ENCODE assay signal across 15 mouse cellular contexts in the genomic region with DNA sequence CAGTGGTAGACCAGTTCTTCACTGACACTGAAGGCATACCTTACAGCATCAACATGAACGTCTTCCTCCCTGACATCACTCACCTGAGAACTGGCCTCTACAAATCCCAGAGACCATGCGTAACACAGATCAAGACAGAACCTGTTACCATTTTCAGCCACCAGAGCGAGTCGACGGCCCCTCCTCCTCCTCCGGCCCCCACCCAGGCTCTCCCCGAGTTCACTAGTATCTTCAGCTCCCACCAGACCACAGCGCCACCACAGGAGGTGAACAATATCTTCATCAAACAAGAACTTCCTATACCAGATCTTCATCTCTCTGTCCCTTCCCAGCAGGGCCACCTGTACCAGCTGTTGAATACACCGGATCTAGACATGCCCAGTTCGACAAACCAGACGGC. TPM values are rescaled to one million over a fixed set of nuclear protein-coding genes. Genes with fewer than 3 reads are reported as not detected.
DNase-seq lines count a peak whose midpoint lies in the region; ATAC-seq and TF ChIP-seq lines count a peak whose summit lies in the region.
"Had no signal": no experiment of that assay in that cellular context is flagged by ENCODE, and none has a peak within 500 bp of the region (broad histone marks: within the 10 kb centered on the region; RNA-seq: fewer than 3 reads in every experiment).

No protein-coding gene starts in this region.

- no peaks in the 10 kb centered on the region for H3K9me3 ChIP-seq in intestine, embryonic 15.5 days
- no peaks in the 10 kb centered on the region for H3K9me3 ChIP-seq in stomach, postnatal 0 days (ENCODE audit: control insufficient read depth, low read length)
- H3K9me3 ChIP-seq: heart, embryonic 10.5 days; hindbrain, embryonic 12.5 days; liver, embryonic 13.5 days had no signal

- WGBS in intestine, embryonic 15.5 days = 50% methylated on average over 11 of the region's 11 CpGs
- WGBS in stomach, postnatal 0 days = 37% methylated on average over 11 of the region's 11 CpGs

- intact Hi-C loops in heart, postnatal 10 days (cut with DNase I) = no loop called here

- H3K4me1 ChIP-seq in intestine, embryonic 15.5 days (replicated peaks) = no peaks in the 10 kb centered on the region
- no peaks in the 10 kb centered on the region for H3K4me1 ChIP-seq in stomach, postnatal 0 days (replicated peaks; ENCODE audit: control insufficient read depth, insufficient read depth)

- H3K4me3 ChIP-seq in intestine, embryonic 15.5 days (replicated peaks) = peak overlapping the region; percentile 78
- peak overlapping the region; percentile 86 for H3K4me3 ChIP-seq in stomach, postnatal 0 days (ENCODE audit: low read depth, low read length)
- H3K4me3 ChIP-seq: erythroblast, embryonic 14.5 days; heart, embryonic 10.5 days; hindbrain, embryonic 12.5 days; liver, embryonic 13.5 days had no signal

- peak; percentile 16; the same call in 1 of the 2 replicates for ATAC-seq in intestine, embryonic 15.5 days
- ATAC-seq in stomach, postnatal 0 days (ENCODE audit: low FRiP score, low TSS enrichment) = peak; percentile 41

- peak; percentile 66 for TF ChIP-seq CTCF in stomach, postnatal 0 days (IDR thresholded peaks at IDR 0.05; ENCODE audit: low read depth)

- H3K36me3 ChIP-seq in intestine, embryonic 15.5 days = no peaks in the 10 kb centered on the region
- H3K36me3 ChIP-seq in stomach, postnatal 0 days (ENCODE audit: control insufficient read depth, insufficient read depth, low read length) = 0 out of 2 replicates have a peak, but pooled peaks cover 10% of the 10 kb centered on the region
- H3K36me3 ChIP-seq: heart, embryonic 10.5 days; hindbrain, embryonic 12.5 days; liver, embryonic 13.5 days had no signal

- peak overlapping the region; percentile 48 for H3K4me2 ChIP-seq in intestine, embryonic 15.5 days (replicated peaks)
- H3K4me2 ChIP-seq in stomach, postnatal 0 days (replicated peaks; ENCODE audit: low read depth) = peak overlapping the region; percentile 50
- H3K4me2 ChIP-seq: hindbrain, embryonic 12.5 days; liver, embryonic 13.5 days had no signal

- H3K9ac ChIP-seq in intestine, embryonic 15.5 days = peak overlapping the region; percentile 37
- peak overlapping the region; percentile 96 for H3K9ac ChIP-seq in stomach, postnatal 0 days (ENCODE audit: low read length)
- H3K9ac ChIP-seq: hindbrain, embryonic 12.5 days; liver, embryonic 13.5 days had no signal

- DNase-seq in cerebellum, postnatal 10 days = peak; percentile 6 to 13
- DNase-seq in cerebellum, postnatal 4 days (ENCODE audit: low spot score in 2 of 2) = no peak
- peak; percentile 8 for DNase-seq in thymus, postnatal 14 days
- DNase-seq in thymus, postnatal 25 days = no peak
- peak; percentile 85 for DNase-seq in stomach, postnatal 0 days (ENCODE audit: low spot score)
- DNase-seq in cerebellum, postnatal 25 days = no peak
- no peak for DNase-seq in heart, postnatal 10 days
- DNase-seq: adrenal gland, postnatal 36 days; cerebellum, adult 9-11 months; liver, embryonic 13.5 days; midbrain, embryonic 14.5 days had no signal

- TF ChIP-seq EP300 in stomach, postnatal 0 days (optimal IDR thresholded peaks at IDR 0.05) = no peak

- no peaks in the 10 kb centered on the region for H3K27me3 ChIP-seq in intestine, embryonic 15.5 days (replicated peaks)
- H3K27me3 ChIP-seq in stomach, postnatal 0 days (ENCODE audit: control insufficient read depth, insufficient read depth, low read length) = no peaks in the 10 kb centered on the region

- peak overlapping the region; percentile 51; the same call in 1 of the 2 replicates for H3K27ac ChIP-seq in intestine, embryonic 15.5 days
- peak overlapping the region; percentile 96 for H3K27ac ChIP-seq in stomach, postnatal 0 days (replicated peaks)
- H3K27ac ChIP-seq: heart, embryonic 10.5 days; hindbrain, embryonic 12.5 days; liver, embryonic 13.5 days had no signal

RNA-seq across cellular contexts. Expression of a gene that starts 3.0 kb away (rescaled TPM):
- polyA plus RNA-seq in intestine, embryonic 15.5 days (2015; fragmentation: Nextera tagmentation; extraction: Ambion mirVana) = 95.8 and 112 TPM in 2 replicates
- polyA plus RNA-seq in stomach, postnatal 0 days (2015; fragmentation: Nextera tagmentation; extraction: Ambion mirVana) = 101 and 112 TPM in 2 replicates
- 1 to 10 TPM; 1.6 to 2.0 TPM for total RNA-seq in heart, postnatal 10 days (2021)

Comparison
In these comparisons a context has a peak if more than half of its experiments do, and no peak if none do; other contexts are left out.
1. DNase-seq: peak in cerebellum, postnatal 10 days (2 of 2), thymus, postnatal 14 days (single experiment) and stomach, postnatal 0 days (single experiment); none in cerebellum, postnatal 4 days (0 of 2), thymus, postnatal 25 days (single experiment), cerebellum, postnatal 25 days (0 of 2) and heart, postnatal 10 days (0 of 2).